Mouse (Mus musculus): ENCODE data around the gene Ankrd55. TPM values are rescaled to one million over a fixed set of nuclear protein-coding genes. Genes with fewer than 3 reads are reported as not detected.
A peak's percentile ranks its signal among the peaks of the same experiment; 100 is the strongest.
"Not testable (repeated sequence)": the region's sequence is repeated elsewhere in the genome, so short reads cannot be mapped to it uniquely, and the experiment has no call there.

Gene Ankrd55
- polyA plus RNA-seq, 1 experiment from 2014 or later, result 0.24 TPM

- H3K9me3 ChIP-seq, result no peaks in the 10 kb centered on the region
- ATAC-seq (ENCODE audit: insufficient read depth, low FRiP score, low read depth), result no peak
- H3K27me3 ChIP-seq (replicated peaks), result no peaks in the 10 kb centered on the region
- no peak overlapping the region for H3K9ac ChIP-seq
- H3K27ac ChIP-seq, result no peak overlapping the region
- H3K36me3 ChIP-seq, result no peaks in the 10 kb centered on the region
- no peak overlapping the region for H3K4me2 ChIP-seq
- H3K4me3 ChIP-seq (replicated peaks), result no peak overlapping the region
- 83% methylated on average over 6 of the region's 6 CpGs for WGBS
- H3K4me1 ChIP-seq, result no peaks in the 10 kb centered on the region
These were observed 9.5 kb downstream of the Ankrd55 start for GRCm38 (mm10) chr13:112297781-112298180.

GRCm38 (mm10) chr13:112303429-112303828, 15.2 kb downstream of the Ankrd55 start:
- Histone ChIP-seq H3K36me3 (no peaks in the 10 kb centered on the region), H3K9ac (no peak overlapping the region), H3K9me3 (no peaks in the 10 kb centered on the region), H3K4me2 (no peak overlapping the region), H3K27ac (no peak overlapping the region), H3K27me3 (replicated peaks) (no peaks in the 10 kb centered on the region), H3K4me1 (no peaks in the 10 kb centered on the region), H3K4me3 (replicated peaks) (no peak overlapping the region)
- WGBS, result 92% methylated on average over 2 of the region's 2 CpGs
- ATAC-seq (ENCODE audit: insufficient read depth, low FRiP score, low read depth), result no peak

GRCm38 (mm10) chr13:112308672-112309071, 20.4 kb downstream of the Ankrd55 start:
- Histone ChIP-seq H3K27ac (no peak overlapping the region), H3K9ac (no peak overlapping the region), H3K36me3 (no peaks in the 10 kb centered on the region), H3K4me2 (no peak overlapping the region), H3K4me3 (replicated peaks) (no peak overlapping the region), H3K27me3 (replicated peaks) (no peaks in the 10 kb centered on the region), H3K4me1 (no peaks in the 10 kb centered on the region), H3K9me3 (no peaks in the 10 kb centered on the region)
- WGBS, result 18% methylated on average over 1 of the region's 1 CpGs
- no peak for ATAC-seq (ENCODE audit: insufficient read depth, low FRiP score, low read depth)

- not testable (repeated sequence) for H3K9ac ChIP-seq; H3K27me3 ChIP-seq (replicated peaks); H3K36me3 ChIP-seq; H3K27ac ChIP-seq; ATAC-seq (ENCODE audit: insufficient read depth, low FRiP score, low read depth); H3K4me1 ChIP-seq; H3K9me3 ChIP-seq; H3K4me3 ChIP-seq (replicated peaks); H3K4me2 ChIP-seq
- WGBS, result 56% methylated on average over 3 of the region's 3 CpGs
These were observed 23.4 kb downstream of the Ankrd55 start for GRCm38 (mm10) chr13:112311611-112312010.

- H3K27me3 ChIP-seq (replicated peaks), result no peaks in the 10 kb centered on the region
- no peaks in the 10 kb centered on the region for H3K9me3 ChIP-seq
- no peaks in the 10 kb centered on the region for H3K4me1 ChIP-seq
- H3K27ac ChIP-seq, result no peak overlapping the region
- no peaks in the 10 kb centered on the region for H3K36me3 ChIP-seq
- WGBS, result 43% methylated on average over 3 of the region's 3 CpGs
- no peak overlapping the region for H3K4me3 ChIP-seq (replicated peaks)
- ATAC-seq (ENCODE audit: insufficient read depth, low FRiP score, low read depth), result no peak
- H3K4me2 ChIP-seq, result no peak overlapping the region
- no peak overlapping the region for H3K9ac ChIP-seq
These were observed 27.2 kb downstream of the Ankrd55 start for GRCm38 (mm10) chr13:112315442-112315841.

GRCm38 (mm10) chr13:112316622-112317482, 28.6 kb downstream of the Ankrd55 start:
- H3K27me3 ChIP-seq (replicated peaks), result no peaks in the 10 kb centered on the region
- no peak overlapping the region for H3K9ac ChIP-seq
- H3K4me2 ChIP-seq, result no peak overlapping the region
- H3K27ac ChIP-seq, result no peak overlapping the region
- no peaks in the 10 kb centered on the region for H3K4me1 ChIP-seq
- no peaks in the 10 kb centered on the region for H3K36me3 ChIP-seq
- no peak for ATAC-seq (ENCODE audit: insufficient read depth, low FRiP score, low read depth)
- 65% methylated on average over 11 of the region's 11 CpGs for WGBS
- H3K4me3 ChIP-seq (replicated peaks), result no peak overlapping the region
- no peaks in the 10 kb centered on the region for H3K9me3 ChIP-seq

GRCm38 (mm10) chr13:112318124-112318523, 29.9 kb downstream of the Ankrd55 start:
- Histone ChIP-seq H3K4me2 (no peak overlapping the region), H3K9me3 (no peaks in the 10 kb centered on the region), H3K27ac (no peak overlapping the region), H3K9ac (no peak overlapping the region), H3K27me3 (replicated peaks) (no peaks in the 10 kb centered on the region), H3K4me1 (no peaks in the 10 kb centered on the region), H3K4me3 (replicated peaks) (no peak overlapping the region), H3K36me3 (no peaks in the 10 kb centered on the region)
- no peak for ATAC-seq (ENCODE audit: insufficient read depth, low FRiP score, low read depth)
- WGBS, result 85% methylated on average over 8 of the region's 8 CpGs

- H3K4me1 ChIP-seq, result peaks cover 8% of the 10 kb centered on the region
- no peaks in the 10 kb centered on the region for H3K27me3 ChIP-seq (replicated peaks)
- WGBS, result 65% methylated on average over 12 of the region's 12 CpGs
- H3K4me2 ChIP-seq, result no peak overlapping the region
- no peak overlapping the region for H3K9ac ChIP-seq
- ATAC-seq (ENCODE audit: insufficient read depth, low FRiP score, low read depth), result no peak
- H3K4me3 ChIP-seq (replicated peaks), result no peak overlapping the region
- no peaks in the 10 kb centered on the region for H3K36me3 ChIP-seq
- no peak overlapping the region for H3K27ac ChIP-seq
- no peaks in the 10 kb centered on the region for H3K9me3 ChIP-seq
These were observed 35.5 kb downstream of the Ankrd55 start for GRCm38 (mm10) chr13:112323591-112324266.

- Histone ChIP-seq H3K4me1 (peaks cover 8% of the 10 kb centered on the region), H3K9ac (no peak overlapping the region), H3K4me2 (no peak overlapping the region), H3K36me3 (no peaks in the 10 kb centered on the region), H3K4me3 (replicated peaks) (no peak overlapping the region), H3K27me3 (replicated peaks) (no peaks in the 10 kb centered on the region), H3K9me3 (no peaks in the 10 kb centered on the region), H3K27ac (no peak overlapping the region)
- 69% methylated on average over 2 of the region's 2 CpGs for WGBS
- no peak for ATAC-seq (ENCODE audit: insufficient read depth, low FRiP score, low read depth)
These were observed 36.9 kb downstream of the Ankrd55 start for GRCm38 (mm10) chr13:112325126-112325525.

- WGBS, result 70% methylated on average over 7 of the region's 7 CpGs
- ATAC-seq (ENCODE audit: insufficient read depth, low FRiP score, low read depth), result peak; percentile 71; the same call in 1 of the 2 replicates
- Histone ChIP-seq H3K27ac (no peak overlapping the region; the same call in 1 of the 2 replicates), H3K36me3 (no peaks in the 10 kb centered on the region), H3K9ac (no peak overlapping the region), H3K9me3 (no peaks in the 10 kb centered on the region), H3K4me1 (peaks cover 14% of the 10 kb centered on the region), H3K27me3 (replicated peaks) (no peaks in the 10 kb centered on the region), H3K4me3 (replicated peaks) (no peak overlapping the region), H3K4me2 (no peak overlapping the region)
These were observed 38.2 kb downstream of the Ankrd55 start for GRCm38 (mm10) chr13:112326403-112326802.

- WGBS, result 91% methylated on average over 5 of the region's 5 CpGs
- Histone ChIP-seq H3K27ac (no peak overlapping the region), H3K36me3 (no peaks in the 10 kb centered on the region), H3K9ac (no peak overlapping the region), H3K4me1 (peaks cover 16% of the 10 kb centered on the region), H3K9me3 (no peaks in the 10 kb centered on the region), H3K4me3 (replicated peaks) (no peak overlapping the region), H3K27me3 (replicated peaks) (no peaks in the 10 kb centered on the region), H3K4me2 (no peak overlapping the region)
- no peak for ATAC-seq (ENCODE audit: insufficient read depth, low FRiP score, low read depth)
These were observed 38.7 kb downstream of the Ankrd55 start for GRCm38 (mm10) chr13:112326977-112327376.

- Histone ChIP-seq H3K36me3 (no peaks in the 10 kb centered on the region), H3K27ac (peak overlapping the region; percentile 5; the same call in 1 of the 2 replicates), H3K4me2 (no peak overlapping the region), H3K4me3 (replicated peaks) (no peak overlapping the region), H3K9me3 (no peaks in the 10 kb centered on the region), H3K4me1 (peaks cover 16% of the 10 kb centered on the region), H3K9ac (no peak overlapping the region), H3K27me3 (replicated peaks) (no peaks in the 10 kb centered on the region)
- no peak for ATAC-seq (ENCODE audit: insufficient read depth, low FRiP score, low read depth)
- WGBS, result 23% methylated on average over 4 of the region's 4 CpGs
These were observed 39.3 kb downstream of the Ankrd55 start for GRCm38 (mm10) chr13:112327511-112327910.
